Mouse (Mus musculus) liver, adult 2 months (tissue): Measurements from ENCODE around the gene Osbpl5.
"Not testable (repeated sequence)": the region's sequence is repeated elsewhere in the genome, so short reads cannot be mapped to it uniquely, and the experiment has no call there.

Experiments used
- CTCF ChIP-seq: fragments of 200-500 bp; IDR thresholded peaks from 2 replicates; pipeline ENCODE4 v1.5.1; 2011; ENCODE audit warnings: low read depth, low read length, control low read depth
- POLR2A ChIP-seq: fragments of 200-500 bp; IDR thresholded peaks from 2 replicates; pipeline ENCODE4 v1.6.1; 2011; ENCODE audit warnings: low read length, control low read depth; ENCODE audit not compliant: insufficient read depth; ENCODE audit errors: extremely low read depth

DNA sequence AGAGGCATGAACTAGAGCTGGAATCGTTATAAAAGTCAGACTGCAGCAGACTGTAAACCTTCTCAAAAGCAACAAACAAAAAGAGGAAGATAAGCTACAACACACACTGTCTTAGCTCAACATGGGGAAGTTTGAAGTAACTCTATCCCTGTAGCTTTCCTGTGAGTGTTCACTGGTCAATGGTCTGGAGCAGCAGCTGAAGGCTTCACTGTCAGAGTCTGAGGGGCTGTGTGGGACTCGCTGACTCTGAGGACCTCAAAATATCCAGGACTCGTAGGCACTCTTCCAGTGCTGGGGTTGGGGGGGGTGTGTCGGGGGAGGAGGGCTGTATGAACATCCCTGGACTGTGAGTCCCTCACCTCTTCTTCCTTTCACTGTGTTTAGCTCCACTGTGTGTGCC is 70.6 kb downstream of the Osbpl5 start:
- not testable (repeated sequence) for TF ChIP-seq CTCF, POLR2A
